Mouse (Mus musculus) ES-Bruce4 (cell line): Measurements from ENCODE around the gene Ctnna2. TPM values are rescaled to one million over a fixed set of nuclear protein-coding genes. Genes with fewer than 3 reads are reported as not detected.

ENCODE experiments used
- H3K27ac ChIP-seq: 2 replicates; pipeline ENCODE4 v1.5.1; 2012; ENCODE audit warnings: low read length, inconsistent platforms; ENCODE audit not compliant: insufficient read depth
- H3K27me3 ChIP-seq: 2 replicates; pipeline ENCODE4 v1.6.1; 2012; ENCODE audit warnings: mild to moderate bottlenecking, low read length, inconsistent platforms; ENCODE audit not compliant: control insufficient read depth, poor library complexity, insufficient read depth, severe bottlenecking
- H3K36me3 ChIP-seq: 2 replicates; pipeline ENCODE4 v1.6.1; 2012; ENCODE audit warnings: inconsistent platforms, mild to moderate bottlenecking, low read length, moderate library complexity; ENCODE audit not compliant: control insufficient read depth, poor library complexity, insufficient read depth, severe bottlenecking
- H3K4me1 ChIP-seq: one replicate; pipeline ENCODE4 v1.8.1; 2011; ENCODE audit warnings: low read length; ENCODE audit not compliant: control insufficient read depth, insufficient read depth
- H3K4me3 ChIP-seq: 2 replicates; pipeline ENCODE4 v1.5.1; 2011; ENCODE audit warnings: low read depth, mild to moderate bottlenecking, low read length
- H3K9ac ChIP-seq: 2 replicates; pipeline ENCODE4 v1.6.1; 2012; ENCODE audit warnings: low read depth, mild to moderate bottlenecking, inconsistent platforms; ENCODE audit not compliant: poor library complexity, severe bottlenecking
- H3K9me3 ChIP-seq: replicated peaks from 2 replicates; pipeline ENCODE4 v1.6.1; 2012; ENCODE audit warnings: mild to moderate bottlenecking, low read length, inconsistent platforms; ENCODE audit not compliant: control insufficient read depth, poor library complexity, insufficient read depth, severe bottlenecking
- CTCF ChIP-seq: IDR thresholded peaks from one replicate; pipeline ENCODE4 v1.8.1; 2011; ENCODE audit warnings: low read depth, low read length
- EP300 ChIP-seq: IDR thresholded peaks from 2 replicates; pipeline ENCODE4 v1.6.1; 2011; ENCODE audit warnings: low read depth, low read length; ENCODE audit not compliant: insufficient read depth
- POLR2A ChIP-seq: IDR thresholded peaks from one replicate; pipeline ENCODE4 v1.8.1; 2011; ENCODE audit warnings: low read length; ENCODE audit not compliant: insufficient read depth
- polyA plus RNA-seq: library from polyadenylated mRNA; stranded (reverse); fragments of >200 nt; gene quantifications from 2 replicates; pipeline ENCODE4 v1.2.4, GENCODE M21; 2011; ENCODE audit warnings: low read depth; ENCODE audit not compliant: missing spikeins, insufficient read depth, insufficient read length

Ctnna2 gene
- polyA plus RNA-seq, 1 experiment, result 0.76 TPM

- H3K4me3 ChIP-seq, result no peak overlapping the region
- no peaks in the 10 kb centered on the region for H3K36me3 ChIP-seq
- H3K4me1 ChIP-seq, result no peaks in the 10 kb centered on the region
- no peak overlapping the region for H3K9ac ChIP-seq
- no peak overlapping the region for H3K27ac ChIP-seq
- TF ChIP-seq POLR2A (no peak), EP300 (no peak), CTCF (no peak)
- no peaks in the 10 kb centered on the region for H3K9me3 ChIP-seq
- H3K27me3 ChIP-seq, result no peaks in the 10 kb centered on the region
These were observed 954.4 kb downstream of the Ctnna2 start for GRCm38 (mm10) chr6:77025066-77025465.

- TF ChIP-seq CTCF (no peak), EP300 (no peak), POLR2A (no peak)
- Histone ChIP-seq H3K4me1 (no peaks in the 10 kb centered on the region), H3K9me3 (no peaks in the 10 kb centered on the region), H3K27ac (no peak overlapping the region), H3K9ac (no peak overlapping the region), H3K4me3 (no peak overlapping the region), H3K27me3 (no peaks in the 10 kb centered on the region), H3K36me3 (no peaks in the 10 kb centered on the region)
These were observed 966.3 kb downstream of the Ctnna2 start for GRCm38 (mm10) chr6:77013194-77013593.

- H3K9ac ChIP-seq, result no peak overlapping the region
- no peaks in the 10 kb centered on the region for H3K27me3 ChIP-seq
- H3K4me1 ChIP-seq, result no peaks in the 10 kb centered on the region
- H3K36me3 ChIP-seq, result no peaks in the 10 kb centered on the region
- H3K27ac ChIP-seq, result no peak overlapping the region
- H3K4me3 ChIP-seq, result no peak overlapping the region
- TF ChIP-seq EP300 (no peak), CTCF (no peak), POLR2A (no peak)
- H3K9me3 ChIP-seq, result no peaks in the 10 kb centered on the region
These were observed 968.5 kb downstream of the Ctnna2 start for GRCm38 (mm10) chr6:77011001-77011400.

- H3K4me1 ChIP-seq, result no peaks in the 10 kb centered on the region
- TF ChIP-seq CTCF (no peak), POLR2A (no peak), EP300 (no peak)
- no peaks in the 10 kb centered on the region for H3K27me3 ChIP-seq
- no peak overlapping the region for H3K9ac ChIP-seq
- no peak overlapping the region for H3K4me3 ChIP-seq
- H3K9me3 ChIP-seq, result no peaks in the 10 kb centered on the region
- no peak overlapping the region for H3K27ac ChIP-seq
- H3K36me3 ChIP-seq, result no peaks in the 10 kb centered on the region
These were observed 987.4 kb downstream of the Ctnna2 start for GRCm38 (mm10) chr6:76992128-76992527.

- H3K36me3 ChIP-seq, result no peaks in the 10 kb centered on the region
- peaks cover 4% of the 10 kb centered on the region for H3K4me1 ChIP-seq
- no peaks in the 10 kb centered on the region for H3K9me3 ChIP-seq
- no peak overlapping the region for H3K4me3 ChIP-seq
- TF ChIP-seq POLR2A (no peak), EP300 (no peak), CTCF (no peak)
- H3K27ac ChIP-seq, result no peak overlapping the region; the same call in 1 of the 2 replicates
- H3K27me3 ChIP-seq, result no peaks in the 10 kb centered on the region
- no peak overlapping the region for H3K9ac ChIP-seq
These were observed 994.7 kb downstream of the Ctnna2 start for GRCm38 (mm10) chr6:76984773-76985172.

GRCm38 (mm10) chr6:76981651-76982050 is 997.8 kb downstream of the Ctnna2 start:
- Histone ChIP-seq H3K4me3 (no peak overlapping the region), H3K9ac (no peak overlapping the region), H3K27me3 (no peaks in the 10 kb centered on the region), H3K27ac (no peak overlapping the region), H3K4me1 (peaks cover 8% of the 10 kb centered on the region), H3K9me3 (no peaks in the 10 kb centered on the region), H3K36me3 (no peaks in the 10 kb centered on the region)
- no peak for TF ChIP-seq CTCF
- no peak for TF ChIP-seq POLR2A
- no peak for TF ChIP-seq EP300
